20 mouse cellular contexts compared by ENCODE assay signal in genomic region chr6:49961166-49961565, GRCm38 (mm10).
"Had no signal": no experiment of that assay in that cellular context is flagged by ENCODE, and none has a peak within 500 bp of the region (broad histone marks: within the 10 kb centered on the region; RNA-seq: fewer than 3 reads in every experiment).

No protein-coding gene starts in this region.

- DNase-seq: cerebellum, adult 8-10 months; cerebellum, adult 9-10 months; cerebellum, adult 9-11 months; cerebellum, postnatal 10 days; cerebellum, postnatal 14 days; cerebellum, postnatal 25 days; cerebellum, postnatal 36 days; embryo, embryonic 11 days; forebrain, postnatal 0 days; gastrocnemius, adult 2 months; gastrocnemius, postnatal 10 days; gastrocnemius, postnatal 14 days; gastrocnemius, postnatal 25 days; gastrocnemius, postnatal 36 days; heart, adult 18-20 months; heart, adult 2 months had no signal

- ATAC-seq: forebrain, embryonic 13.5 days; forebrain, embryonic 14.5 days; forebrain, embryonic 15.5 days; forebrain, embryonic 16.5 days; forebrain, postnatal 0 days had no signal
